Mouse (Mus musculus): ENCODE measurements around the gene Oaf.

GRCm38 (mm10) chr9:43228745-43229144 lies 11.0 kb downstream of the Oaf start:
- no peak for TF ChIP-seq CTCF (conservative IDR thresholded peaks at IDR 0.05; ENCODE audit: low read length)
- no peak for TF ChIP-seq NANOG (IDR thresholded peaks at IDR 0.05; ENCODE audit: borderline replicate concordance, low read length)

Data from E14TG2a.4 (cell line).